Mouse (Mus musculus): ENCODE results near the gene Gm10272.

GRCm38 (mm10) chr10:77715507-77715906 lies 9.1 kb downstream of the Gm10272 start, which contains the start of gene Gm10142:
- TF ChIP-seq CHD2 (IDR thresholded peaks at IDR 0.05; ENCODE audit: low read depth, low read length) (no peak), ZNF384 (IDR thresholded peaks at IDR 0.05; ENCODE audit: low read depth, low read length) (no peak), MAFK (IDR thresholded peaks at IDR 0.05; ENCODE audit: insufficient read depth, low read depth, low read length) (no peak), HCFC1 (IDR thresholded peaks at IDR 0.05; ENCODE audit: borderline replicate concordance, insufficient read depth, low read length) (no peak)

Measured in ES-E14 (cell line).